Mouse (Mus musculus) gonadal fat pad, adult 2 months (tissue): ENCODE data around the gene Cfap97d2. TPM values are rescaled to one million over a fixed set of nuclear protein-coding genes. Genes with fewer than 3 reads are reported as not detected.
A peak's percentile ranks its signal among the peaks of the same experiment; 100 is the strongest.

ENCODE experiments used
- DNase-seq: peaks from one replicate; pipeline ENCODE4 v3.0.0-alpha.2; 2012; ENCODE audit warnings: low read depth
- polyA plus RNA-seq: library from polyadenylated mRNA; depleted of rRNA; stranded (reverse); fragments of >200 nt; gene quantifications from 2 replicates; pipeline ENCODE4 v1.2.3, GENCODE M21; 2012; rRNA removed

Gene Cfap97d2
- polyA plus RNA-seq = 0.26 and 0.37 TPM in 2 replicates

GRCm38 (mm10) chr8:13705668-13706067 lies at the start of gene Cfap97d2:
Gene Cfap97d2 (plus strand): TSS chr8:13705889.
- no peak for DNase-seq

- DNase-seq = no peak
These were observed 48.2 kb upstream of the Cfap97d2 start for GRCm38 (mm10) chr8:13657479-13657878.

- DNase-seq = no peak
These were observed 45.4 kb upstream of the Cfap97d2 start for GRCm38 (mm10) chr8:13660323-13660722.

DNA sequence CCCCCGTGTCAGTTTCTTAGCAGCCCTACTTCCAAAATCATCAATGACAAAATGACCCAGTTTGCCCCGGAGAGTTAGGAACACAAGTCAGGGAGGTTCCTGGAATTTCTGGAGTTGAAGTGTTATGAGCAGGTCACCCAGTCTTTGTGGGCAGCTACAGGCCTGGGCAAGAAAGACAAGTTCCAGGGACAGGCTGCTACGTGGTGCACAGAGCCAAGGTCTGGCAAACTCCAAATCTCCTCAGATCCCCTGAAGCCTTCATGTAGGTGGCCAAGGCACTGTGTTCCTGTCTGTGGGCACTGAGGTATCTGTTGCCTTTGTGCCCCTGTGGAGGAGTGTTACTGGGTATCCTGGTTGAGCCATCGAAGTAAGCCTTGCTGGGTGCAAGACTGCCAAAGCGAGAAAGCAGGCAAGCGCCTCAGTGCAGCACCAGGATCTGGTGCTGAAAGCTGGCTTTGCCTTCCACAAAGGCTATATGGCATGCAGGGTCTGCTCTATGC lies 40.9 kb upstream of the Cfap97d2 start:
- DNase-seq = peak; percentile 98

DNA sequence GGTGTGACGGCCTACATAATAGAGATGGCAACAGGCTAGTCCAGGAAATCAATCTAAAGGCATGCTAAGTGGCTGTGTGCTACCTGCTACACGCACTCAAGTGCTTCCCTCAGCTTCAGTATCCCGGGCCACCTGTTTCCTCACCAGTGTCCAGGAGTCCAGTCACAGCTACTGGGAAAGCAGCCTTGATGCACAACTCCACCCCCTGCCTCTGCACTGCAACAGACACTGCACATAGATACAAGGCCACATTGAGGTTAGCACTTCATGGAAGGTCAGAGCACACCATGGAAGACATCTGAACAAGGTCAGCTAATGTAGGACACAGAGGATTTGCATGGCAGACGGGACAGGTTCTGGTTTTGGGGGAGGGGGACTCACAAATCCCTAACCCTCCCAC lies 40.2 kb upstream of the Cfap97d2 start:
- DNase-seq = no peak

DNA sequence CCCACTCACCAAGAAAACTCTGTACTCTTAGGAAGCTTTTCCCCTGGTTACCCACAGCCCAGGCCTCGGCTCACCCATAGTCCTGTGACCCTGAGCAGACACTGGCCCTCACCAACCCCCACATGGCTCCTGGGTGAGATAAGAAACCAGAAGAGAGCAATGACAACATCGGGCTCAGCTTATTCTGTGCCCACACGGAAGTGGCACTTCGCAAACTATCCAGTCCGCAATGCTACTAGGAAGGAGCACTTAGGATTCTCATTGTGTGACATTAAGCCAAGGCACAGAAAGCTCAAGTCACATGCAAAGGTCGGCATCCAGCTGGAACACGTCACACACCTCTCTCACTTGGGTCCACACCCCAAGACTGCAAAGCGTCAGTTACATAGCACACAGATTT lies 39.7 kb upstream of the Cfap97d2 start:
- DNase-seq = no peak

DNA sequence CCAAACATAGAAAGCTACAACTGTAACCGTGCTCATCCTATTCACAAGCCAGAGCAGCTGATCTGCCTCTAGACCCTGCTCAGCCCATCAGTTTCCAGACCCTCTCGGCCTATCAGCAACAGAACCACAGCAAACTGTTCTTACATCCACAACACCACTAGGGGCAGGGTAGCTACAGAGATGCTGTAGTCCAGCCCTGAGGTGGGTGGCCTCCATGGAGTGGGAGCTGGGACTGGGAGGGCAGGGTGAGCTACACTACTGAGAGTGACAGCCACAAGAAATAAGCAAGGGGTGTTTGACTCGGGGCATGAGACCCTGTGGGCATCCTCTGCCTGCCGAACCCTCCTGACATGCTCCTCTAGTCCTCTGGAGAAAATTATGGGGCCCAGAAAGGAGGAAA lies 37.8 kb upstream of the Cfap97d2 start:
- no peak for DNase-seq

DNA sequence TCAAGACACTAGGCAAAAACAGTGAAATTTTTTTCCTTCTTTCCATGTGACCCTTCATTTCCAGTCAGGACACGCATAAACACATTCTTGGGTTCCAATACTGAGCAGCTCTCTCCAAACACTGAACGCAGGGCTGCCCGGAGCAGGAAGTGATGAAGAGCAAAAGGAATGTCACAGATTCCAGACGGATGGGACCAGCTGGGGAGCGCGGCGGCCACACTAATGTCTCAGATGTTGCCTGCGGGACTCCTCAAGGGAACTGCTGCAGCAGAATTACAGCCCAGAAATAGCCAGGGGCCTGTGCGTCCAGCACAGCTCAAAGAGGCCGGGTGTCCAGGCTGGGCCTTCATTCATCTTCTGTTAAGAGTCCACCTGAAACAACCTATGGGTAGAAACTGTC lies 37.3 kb upstream of the Cfap97d2 start:
- DNase-seq = no peak

GRCm38 (mm10) chr8:13670011-13670471 lies 35.6 kb upstream of the Cfap97d2 start:
- no peak for DNase-seq

DNA sequence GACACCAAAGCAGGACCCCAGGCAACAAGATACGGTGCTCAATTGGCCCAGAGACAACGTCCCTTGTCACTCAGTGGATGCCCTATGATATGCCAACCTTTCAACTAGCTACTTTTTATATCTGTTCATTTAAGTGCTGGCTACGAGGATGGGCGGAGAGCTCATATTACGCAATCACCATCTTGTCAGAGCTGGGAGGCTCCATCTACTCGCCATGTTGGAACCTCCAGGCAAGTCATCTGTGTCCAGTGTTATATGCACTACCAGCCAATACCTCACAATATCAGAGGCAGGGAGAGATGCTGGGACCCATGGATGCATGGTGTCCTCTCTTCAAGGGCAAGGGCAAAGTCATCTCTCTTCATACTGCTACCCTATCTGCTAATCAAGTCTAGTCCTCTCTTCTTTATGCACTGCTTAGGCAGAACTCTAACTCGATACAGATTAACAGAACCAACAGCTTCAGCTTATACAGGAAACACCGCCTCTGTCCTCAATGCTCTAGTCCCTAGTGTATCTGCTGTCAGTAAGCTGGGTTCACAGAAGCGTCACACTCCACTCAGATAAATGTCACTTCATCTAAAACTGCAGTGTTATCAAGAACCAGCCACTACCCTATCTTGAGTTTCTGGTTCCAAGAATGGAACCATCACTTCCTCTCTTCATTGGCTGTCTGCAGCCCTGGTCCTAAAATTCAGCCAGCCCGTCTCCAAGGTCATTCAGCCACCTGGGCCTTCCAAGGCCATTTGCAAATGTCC lies 34.3 kb upstream of the Cfap97d2 start:
- DNase-seq = no peak

- DNase-seq = no peak
These were observed 32.5 kb upstream of the Cfap97d2 start for GRCm38 (mm10) chr8:13673215-13673614.

DNA sequence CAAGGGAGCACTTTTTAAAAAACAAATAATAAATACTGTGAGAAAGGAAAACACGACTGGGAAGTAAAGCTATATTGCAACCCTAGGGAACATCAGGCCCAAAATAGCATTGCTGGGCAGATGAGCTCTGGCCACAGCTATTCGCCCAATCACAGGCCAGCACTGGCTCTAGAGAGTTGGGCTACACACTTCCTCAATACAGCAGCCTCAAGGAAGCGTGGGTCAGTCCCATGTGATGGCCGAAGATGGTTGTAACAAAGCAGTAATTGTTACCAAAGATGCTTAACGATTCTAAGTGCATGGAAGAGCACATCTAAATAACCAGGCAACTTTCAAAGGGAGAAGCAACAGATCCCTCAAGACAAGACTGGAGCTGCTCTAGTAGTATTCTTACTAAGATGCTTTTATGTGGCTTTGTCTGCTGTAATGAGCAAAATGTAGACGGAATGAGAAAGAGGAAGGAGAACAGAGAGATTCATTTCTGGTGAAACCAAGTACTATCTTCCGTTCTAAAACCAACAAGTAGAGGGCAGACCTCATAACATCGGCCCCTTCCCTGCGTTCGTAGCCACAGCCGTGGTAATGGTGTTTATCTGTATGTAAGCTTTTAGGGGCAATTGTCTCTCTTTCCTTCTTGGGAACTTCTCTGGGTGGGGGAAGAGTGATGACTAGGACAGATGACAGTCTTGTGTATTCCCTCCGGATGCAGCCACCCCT lies 31.2 kb upstream of the Cfap97d2 start:
- DNase-seq = no peak

DNA sequence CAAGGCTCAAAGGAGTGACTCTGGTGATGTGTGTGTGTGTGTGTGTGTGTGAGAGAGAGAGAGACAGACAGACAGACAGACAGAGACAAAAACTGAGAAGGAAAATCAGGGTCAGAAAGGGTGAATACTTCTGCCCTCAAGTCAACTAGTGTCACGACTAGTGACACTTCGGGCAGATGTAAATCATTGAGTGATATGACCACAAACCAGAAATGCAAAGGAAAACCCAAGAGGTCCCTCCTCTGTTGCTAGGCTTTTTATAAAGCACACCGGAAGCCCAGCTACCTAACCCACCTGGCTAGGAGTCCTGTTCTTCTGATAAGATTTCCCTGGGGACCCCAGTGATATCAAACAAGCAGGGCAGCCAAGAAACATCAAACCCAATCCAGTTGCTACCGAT lies 30.6 kb upstream of the Cfap97d2 start:
- no peak for DNase-seq

- no peak for DNase-seq
These were observed 30.2 kb upstream of the Cfap97d2 start for GRCm38 (mm10) chr8:13675524-13675923.

DNA sequence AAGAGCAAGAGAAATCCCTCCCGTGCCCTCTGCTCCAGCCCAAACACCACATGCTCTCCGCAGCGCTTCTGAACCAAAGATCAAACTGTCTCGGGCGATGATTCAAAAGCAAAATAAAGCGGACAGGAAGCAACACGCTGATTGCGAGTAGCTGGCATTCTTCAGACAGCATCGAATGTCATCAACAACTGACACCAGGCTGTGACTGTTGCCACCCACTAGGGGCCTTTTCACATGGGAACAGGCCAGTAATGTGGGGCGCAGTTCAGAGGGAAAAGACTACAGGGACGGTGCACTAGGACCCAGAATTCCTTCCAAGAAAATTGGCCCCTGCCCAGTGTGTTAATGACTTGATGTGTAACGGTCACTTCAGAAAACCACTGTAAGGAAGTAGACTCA lies 29.4 kb upstream of the Cfap97d2 start:
- DNase-seq = peak; percentile 73

- DNase-seq = no peak
These were observed 28.8 kb upstream of the Cfap97d2 start for GRCm38 (mm10) chr8:13676701-13677412.

GRCm38 (mm10) chr8:13677413-13677883 lies 28.2 kb upstream of the Cfap97d2 start, which contains the start of gene Rasa3:
Gene Rasa3 (minus strand): TSS chr8:13677603.
- DNase-seq = peak; percentile 79

DNA sequence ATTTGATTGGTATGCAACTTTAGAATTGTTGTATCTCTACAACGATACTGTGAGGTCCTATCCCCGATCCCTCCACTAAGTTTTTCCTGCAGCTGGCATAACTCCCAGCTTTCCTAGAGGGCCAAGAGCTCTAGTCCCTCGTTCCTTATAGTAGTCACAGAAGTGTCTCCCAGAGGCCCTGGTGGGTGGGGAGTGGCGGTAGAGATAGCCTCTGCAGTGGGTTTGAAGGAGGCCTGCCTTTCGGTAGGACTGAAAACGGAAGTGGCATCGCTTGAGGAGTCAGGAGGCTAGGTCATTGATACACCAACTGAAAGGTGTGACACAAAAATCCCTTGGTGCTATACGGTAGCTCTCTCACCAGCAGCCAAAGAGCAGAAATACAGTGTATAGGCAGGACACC lies 27.5 kb upstream of the Cfap97d2 start:
- no peak for DNase-seq

GRCm38 (mm10) chr8:13684131-13684530 lies 21.6 kb upstream of the Cfap97d2 start:
- no peak for DNase-seq

DNA sequence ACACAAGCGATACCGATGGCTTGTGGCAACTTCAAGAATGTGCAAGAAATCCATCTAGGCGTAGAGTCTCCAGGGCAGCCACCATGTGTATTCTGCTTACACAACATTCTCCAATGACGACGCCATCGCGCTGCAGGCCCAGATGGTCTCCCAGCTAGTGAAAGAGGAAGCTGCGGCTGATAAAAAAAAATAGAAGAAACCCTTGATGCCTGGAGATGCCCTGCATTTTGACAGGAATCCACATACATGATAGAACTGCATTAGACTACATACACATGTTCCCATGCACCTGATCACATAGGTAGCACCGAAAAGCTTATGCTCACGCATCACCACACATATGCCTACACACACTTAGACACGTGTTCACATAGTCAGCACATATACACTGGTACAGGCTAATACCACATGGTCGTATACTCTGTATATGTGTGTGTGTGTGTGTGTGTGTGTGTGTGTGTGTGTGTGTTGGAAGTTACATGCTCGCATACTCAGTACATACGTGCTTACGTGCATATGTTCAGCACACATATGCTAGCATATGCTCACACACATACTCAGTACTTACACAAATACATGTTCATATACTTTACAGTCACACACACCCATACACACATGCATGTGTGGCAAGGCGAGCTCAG lies 19.9 kb upstream of the Cfap97d2 start:
- no peak for DNase-seq

DNA sequence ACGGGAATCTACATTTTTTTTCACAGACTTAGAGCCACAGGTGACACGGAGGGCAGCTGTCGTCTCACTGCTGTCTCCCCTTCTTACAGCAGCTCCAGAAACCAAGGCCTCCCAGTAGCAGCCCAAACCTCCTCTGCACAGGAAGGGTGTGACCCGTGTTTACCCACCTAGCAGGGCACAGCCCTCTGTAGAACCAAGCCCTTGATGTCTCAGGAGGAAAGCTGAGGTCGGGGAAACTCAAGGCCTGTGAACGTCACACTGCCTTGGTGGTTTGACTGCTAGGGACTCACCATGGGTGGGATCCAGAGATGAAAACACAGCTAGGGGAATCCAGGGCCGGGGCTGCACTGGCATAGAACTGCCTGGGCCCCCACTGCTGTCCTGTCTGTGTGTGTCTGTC lies 19.3 kb upstream of the Cfap97d2 start:
- no peak for DNase-seq
